Mouse (Mus musculus): Measurements from ENCODE around the gene Rhbdd1.

The Rhbdd1 gene

GRCm38 (mm10) chr1:82440123-82440522 is 123.9 kb downstream of the Rhbdd1 start:
- DNase-seq, result no peak

DNA sequence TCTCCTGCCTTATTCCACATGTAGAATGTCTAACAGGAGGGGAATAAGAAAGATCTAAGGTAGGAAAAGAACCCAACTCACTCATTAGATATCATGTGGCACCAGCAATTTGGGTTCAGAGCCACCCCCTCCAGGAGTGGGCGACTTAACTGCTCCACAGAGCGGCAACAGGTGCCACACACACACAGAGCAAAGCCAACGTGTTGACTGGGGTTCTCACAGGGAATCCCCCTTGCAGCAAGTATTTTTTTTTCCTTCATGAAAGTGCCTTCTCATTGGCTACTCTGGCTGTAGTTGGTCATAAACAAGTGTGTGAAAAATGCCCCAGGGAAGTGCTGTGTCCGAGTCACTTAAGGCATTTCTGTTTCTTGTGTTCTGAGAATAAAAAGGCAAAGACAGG is 127.3 kb downstream of the Rhbdd1 start:
- no peak for DNase-seq

DNA sequence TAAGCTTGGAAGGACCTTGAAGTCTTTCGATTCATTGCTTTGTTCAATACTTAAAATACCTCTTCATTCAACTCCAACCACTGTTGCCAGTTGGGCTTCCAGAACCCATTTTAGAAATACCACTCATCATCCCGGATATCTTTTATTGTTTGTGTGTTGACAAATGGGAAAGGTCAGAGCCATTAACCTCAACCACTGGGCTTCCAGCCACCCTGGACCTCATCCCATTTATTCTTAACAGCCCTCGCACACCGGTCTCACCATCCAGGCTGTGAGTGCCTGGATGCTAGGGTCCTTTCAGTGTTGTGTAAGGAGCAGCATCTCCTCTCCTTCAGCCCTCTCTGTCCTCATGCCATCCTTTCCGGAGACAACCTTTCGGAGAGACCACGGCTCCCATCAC is 129.8 kb downstream of the Rhbdd1 start:
- DNase-seq, result peak; percentile 57

GRCm38 (mm10) chr1:82449851-82450250 is 133.6 kb downstream of the Rhbdd1 start:
- DNase-seq, result no peak

DNA sequence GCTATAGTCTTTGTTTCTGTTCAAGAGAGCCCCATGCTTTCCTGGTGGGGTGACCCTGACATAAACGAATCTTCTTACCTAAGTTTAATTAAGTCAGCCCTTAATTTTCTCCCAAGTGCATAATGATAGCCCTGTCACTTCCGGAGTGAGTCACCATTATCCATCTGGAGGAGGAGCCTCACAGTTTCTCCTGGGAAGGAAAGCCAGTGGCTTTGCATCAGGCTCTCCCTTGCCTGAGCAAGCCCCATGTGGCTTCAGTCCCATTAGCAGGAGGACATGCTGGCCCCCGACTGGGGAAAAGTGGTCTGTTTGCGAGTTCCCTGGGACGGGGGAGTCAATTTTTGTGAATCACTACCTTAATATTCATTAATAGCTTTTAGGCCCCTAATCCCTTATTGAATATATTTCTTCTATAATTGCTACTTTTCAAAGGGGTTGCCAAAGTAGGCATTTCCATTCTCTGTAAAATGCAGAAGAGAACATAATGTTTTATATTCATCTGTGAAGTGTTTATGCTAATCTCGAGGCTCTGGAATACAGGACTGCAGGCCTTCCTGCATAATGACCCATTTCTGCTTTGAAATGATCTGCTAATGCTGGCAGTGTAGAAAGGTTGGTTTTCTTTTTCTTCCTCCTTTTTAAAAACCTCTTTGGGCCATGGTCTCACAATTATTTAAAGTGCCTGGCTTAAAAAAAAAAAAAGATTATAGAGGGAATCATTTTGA is 135.8 kb downstream of the Rhbdd1 start:
- no peak for DNase-seq

GRCm38 (mm10) chr1:82454031-82454430 is 137.8 kb downstream of the Rhbdd1 start:
- no peak for DNase-seq

DNA sequence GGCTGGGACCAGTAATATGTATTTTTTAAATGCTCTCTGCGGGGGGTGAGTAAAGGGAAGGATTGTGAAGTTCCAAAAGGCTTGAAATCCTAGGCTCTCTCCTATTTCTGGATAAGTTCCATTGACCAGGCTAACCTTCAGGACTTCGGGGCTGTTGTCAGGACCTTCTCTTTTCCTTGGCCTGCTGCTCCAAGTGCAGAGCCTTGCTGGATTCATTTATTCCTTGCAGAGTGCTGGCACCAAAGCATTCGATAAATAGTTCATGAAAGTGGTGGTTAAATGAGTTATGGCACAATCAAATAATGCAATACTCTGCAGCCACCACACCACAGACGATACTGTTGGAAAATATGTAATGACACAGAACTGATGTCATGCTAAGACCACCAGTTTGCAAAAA is 143.1 kb downstream of the Rhbdd1 start:
- no peak for DNase-seq

- DNase-seq, result no peak
These were observed 143.7 kb downstream of the Rhbdd1 start for GRCm38 (mm10) chr1:82459926-82460325.

DNA sequence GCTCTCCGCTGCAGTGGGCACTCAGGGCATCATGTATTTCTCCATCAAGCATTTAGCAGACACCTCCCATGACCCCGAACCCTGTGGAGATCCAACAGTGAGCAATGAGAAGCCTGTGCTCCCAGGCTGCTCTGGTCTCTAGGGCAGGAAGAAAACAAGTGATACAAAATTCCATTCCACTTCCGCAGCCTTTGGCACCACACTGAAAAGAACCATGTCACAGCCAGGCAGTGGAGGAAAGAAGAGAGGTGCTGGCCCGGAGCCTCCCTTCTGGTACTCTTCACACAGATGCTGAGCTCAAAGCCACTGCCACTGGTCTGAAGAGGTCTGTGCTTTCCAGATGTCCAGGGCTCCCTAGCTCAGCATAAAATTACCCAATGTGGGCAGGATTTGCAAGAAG is 144.8 kb downstream of the Rhbdd1 start:
- DNase-seq, result no peak

- no peak for DNase-seq
These were observed 149.1 kb downstream of the Rhbdd1 start for GRCm38 (mm10) chr1:82465321-82465853.

GRCm38 (mm10) chr1:82468872-82469271 is 152.6 kb downstream of the Rhbdd1 start:
- no peak for DNase-seq

DNA sequence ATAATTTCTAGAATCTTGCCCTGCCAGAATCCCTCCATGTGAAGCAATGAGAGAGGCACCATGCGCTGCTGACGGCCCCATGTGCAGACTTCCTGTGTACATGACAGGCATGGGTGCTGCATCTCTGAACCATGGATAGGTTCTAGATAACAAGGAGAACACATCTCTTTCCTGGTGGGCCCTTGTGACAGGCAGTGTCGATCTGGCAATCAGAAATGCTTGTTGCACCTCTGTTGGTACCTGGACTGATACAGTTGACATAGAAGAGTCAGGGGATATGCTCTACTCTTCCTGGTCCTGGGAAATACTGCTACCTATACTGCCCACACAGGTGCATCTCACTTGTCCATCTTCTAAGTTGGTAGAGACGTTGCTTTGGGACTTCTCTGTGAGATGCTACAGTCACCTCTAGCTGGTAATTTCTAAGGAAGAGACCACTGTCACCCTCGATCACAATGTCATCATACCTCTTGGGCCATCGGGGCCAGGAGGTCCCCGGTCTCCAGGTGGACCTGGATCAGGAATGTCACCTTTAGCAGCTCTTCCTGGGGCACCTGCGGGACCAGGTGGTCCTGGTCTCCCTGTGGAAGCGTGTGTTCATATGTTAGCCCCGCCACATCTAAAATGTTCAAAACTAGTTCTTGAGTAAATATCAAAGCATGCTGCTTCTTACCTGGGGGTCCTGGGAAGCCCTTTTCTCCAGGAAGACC is 154.4 kb downstream of the Rhbdd1 start:
- no peak for DNase-seq

DNA sequence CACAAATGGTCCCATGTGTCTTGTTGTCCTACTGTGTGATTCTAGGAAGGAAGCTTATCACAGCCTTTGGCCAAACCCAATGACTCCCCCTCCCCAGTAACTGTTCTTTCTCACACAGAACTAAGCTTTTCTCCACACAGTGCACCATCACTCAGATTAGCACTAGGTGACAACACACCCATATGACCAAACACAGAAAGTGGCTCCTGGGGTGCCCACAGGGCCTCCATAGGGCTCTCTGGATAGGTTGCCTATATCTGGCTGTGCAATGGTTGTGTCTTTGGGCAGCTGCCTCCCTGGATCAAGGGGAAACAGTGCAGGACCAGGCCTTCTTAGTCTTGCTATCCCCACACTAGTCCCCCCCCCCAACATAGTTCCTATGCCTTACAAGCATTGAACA is 157.2 kb downstream of the Rhbdd1 start:
- DNase-seq, result no peak

DNA sequence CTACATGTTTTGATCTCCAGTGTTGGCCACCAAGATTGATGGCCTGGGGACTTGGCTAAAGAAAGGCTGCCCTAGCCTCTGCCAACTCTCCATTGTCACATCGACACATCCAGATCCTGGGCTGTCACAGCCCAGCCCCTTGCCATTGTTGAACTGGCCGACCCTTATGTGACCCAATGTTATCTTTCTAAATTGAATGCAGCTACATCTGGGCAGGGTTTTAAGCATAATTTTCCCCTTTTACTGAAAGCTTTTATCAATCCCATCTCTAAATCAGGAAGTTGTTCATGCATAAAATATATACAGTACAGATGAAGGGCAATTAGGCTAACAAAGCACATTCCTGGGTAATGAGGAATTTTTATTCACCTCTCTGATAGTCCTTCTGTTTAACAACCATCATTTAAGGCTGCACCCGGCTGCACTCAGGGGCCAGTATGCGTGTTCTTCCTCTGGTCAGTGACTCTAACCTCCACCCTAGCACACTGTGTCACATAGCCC is 158.3 kb downstream of the Rhbdd1 start:
- peak; percentile 42 for DNase-seq

DNA sequence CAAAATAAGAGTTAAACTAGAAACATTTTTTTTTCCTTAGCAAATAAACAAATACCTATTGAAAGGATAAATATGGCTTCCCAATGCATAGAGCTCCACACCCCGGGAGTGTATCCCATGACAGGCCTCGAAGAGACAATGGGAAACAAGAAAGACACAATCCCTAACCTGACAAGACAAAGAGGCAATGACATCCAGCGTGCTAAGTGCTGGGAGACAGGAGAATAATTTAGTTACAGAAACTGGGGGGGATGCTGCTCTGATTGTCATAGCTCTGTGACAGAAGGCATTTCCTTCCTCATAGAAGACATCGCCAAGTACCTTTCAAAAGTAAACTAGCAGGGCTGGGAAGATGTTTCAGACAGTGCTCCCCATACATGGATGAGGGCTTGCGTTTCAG is 159.0 kb downstream of the Rhbdd1 start:
- DNase-seq, result no peak

DNA sequence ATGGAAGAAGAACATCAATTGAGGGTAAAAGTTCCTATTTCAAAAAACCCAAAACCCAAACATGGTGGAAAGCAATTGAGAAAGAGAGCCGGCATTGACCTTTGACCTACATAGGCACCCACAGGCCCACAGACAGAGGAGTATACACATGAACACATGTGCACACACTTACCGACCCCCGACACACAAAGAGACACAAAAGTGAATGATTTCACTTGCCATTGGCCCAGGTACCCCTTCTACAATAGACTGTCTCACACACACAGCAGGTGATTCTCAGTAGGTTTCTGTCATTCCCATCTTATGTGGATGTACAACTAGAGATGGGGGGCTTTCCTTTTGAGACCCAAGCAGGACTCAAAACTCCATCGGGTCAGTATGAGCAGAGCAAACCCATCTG is 159.6 kb downstream of the Rhbdd1 start:
- no peak for DNase-seq

- DNase-seq, result peak; percentile 36
These were observed 160.0 kb downstream of the Rhbdd1 start for GRCm38 (mm10) chr1:82476256-82476655.

DNA sequence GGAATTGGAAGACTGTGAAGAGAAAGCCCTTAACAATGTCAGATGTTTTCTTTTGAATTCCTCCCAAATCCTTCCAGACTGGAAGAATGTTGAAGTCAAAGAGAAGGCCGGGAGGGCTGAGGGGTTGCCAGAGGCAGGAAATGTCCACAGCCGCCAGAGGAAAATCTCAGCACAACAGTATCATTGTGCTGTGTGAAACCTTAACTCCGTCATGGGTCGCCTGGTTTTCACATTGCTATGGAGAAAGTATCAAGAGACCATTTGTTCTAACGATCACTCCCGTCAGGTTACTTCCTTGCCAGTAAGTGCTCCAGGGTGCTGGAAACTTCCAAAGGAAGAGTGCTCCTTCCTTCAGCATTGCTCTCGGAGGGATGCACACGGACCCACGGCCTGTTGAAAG is 160.5 kb downstream of the Rhbdd1 start:
- peak; percentile 61 for DNase-seq

- DNase-seq, result no peak
These were observed 163.6 kb downstream of the Rhbdd1 start for GRCm38 (mm10) chr1:82479696-82480487.

GRCm38 (mm10) chr1:82482371-82482770 is 166.1 kb downstream of the Rhbdd1 start:
- no peak for DNase-seq

GRCm38 (mm10) chr1:82486371-82486770 is 170.1 kb downstream of the Rhbdd1 start:
- DNase-seq, result no peak

DNA sequence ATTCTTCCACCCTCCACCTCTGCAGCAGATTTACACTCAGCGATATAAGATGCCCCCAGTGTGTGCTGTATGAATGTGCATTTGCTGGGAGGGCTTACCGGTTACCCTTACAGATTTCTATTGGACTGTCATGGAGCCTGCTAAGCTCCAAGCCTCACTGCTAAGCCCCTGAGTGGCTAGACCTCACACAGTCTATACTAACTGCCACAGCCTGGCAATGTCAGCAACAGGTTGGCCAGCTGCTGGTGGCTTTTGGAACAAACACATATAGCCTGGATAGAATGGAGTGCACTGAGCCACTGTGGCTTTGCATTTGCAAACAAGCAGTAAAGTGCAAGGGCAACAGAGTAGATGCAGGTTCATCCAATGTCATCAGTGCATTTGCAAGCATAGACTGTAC is 175.7 kb downstream of the Rhbdd1 start:
- no peak for DNase-seq

Data from kidney, postnatal 10 days (tissue).